Mouse (Mus musculus) spleen, postnatal 4 days (tissue): ENCODE measurements around the gene Calml4.
"Not testable (repeated sequence)": the region's sequence is repeated elsewhere in the genome, so short reads cannot be mapped to it uniquely, and the experiment has no call there.

ENCODE experiments used
- DNase-seq, 2 experiments: peaks; one replicate each; pipeline ENCODE4 v3.0.0; 2022; ENCODE audit warnings: low spot score in 2 of 2

The Calml4 gene

DNA sequence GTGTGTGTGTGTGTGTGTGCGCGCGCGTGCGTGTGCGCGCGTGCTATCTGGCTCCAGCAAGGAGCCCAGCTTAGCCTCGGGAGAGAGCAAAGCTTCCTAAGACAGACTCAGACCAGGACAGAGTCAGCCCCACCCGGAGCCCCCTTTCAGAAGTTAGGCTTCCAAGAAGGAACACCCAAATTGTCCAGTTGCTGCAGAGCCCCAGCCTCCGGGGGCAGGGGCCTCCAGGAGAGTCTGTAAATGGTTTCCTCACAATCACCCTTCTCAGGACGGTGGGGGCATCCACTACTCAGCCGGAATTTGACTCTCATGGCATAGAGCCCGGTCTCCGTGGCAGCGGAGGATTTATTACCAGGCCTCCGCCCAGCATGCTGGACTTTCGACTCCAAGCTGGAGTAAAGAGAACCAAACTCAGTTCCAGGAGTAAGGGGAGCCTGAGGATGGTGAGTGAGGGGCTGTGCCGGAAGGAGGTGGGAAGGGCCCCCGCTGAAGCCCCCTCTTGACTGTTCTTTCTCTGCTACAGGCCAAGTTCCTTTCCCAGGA is at the start of gene Calml4:
Gene Calml4, plus strand, starts transcription at position 362 of the 543 bp plus-strand sequence.
- DNase-seq = peak in 1 of 2 experiments; percentile 14

DNA sequence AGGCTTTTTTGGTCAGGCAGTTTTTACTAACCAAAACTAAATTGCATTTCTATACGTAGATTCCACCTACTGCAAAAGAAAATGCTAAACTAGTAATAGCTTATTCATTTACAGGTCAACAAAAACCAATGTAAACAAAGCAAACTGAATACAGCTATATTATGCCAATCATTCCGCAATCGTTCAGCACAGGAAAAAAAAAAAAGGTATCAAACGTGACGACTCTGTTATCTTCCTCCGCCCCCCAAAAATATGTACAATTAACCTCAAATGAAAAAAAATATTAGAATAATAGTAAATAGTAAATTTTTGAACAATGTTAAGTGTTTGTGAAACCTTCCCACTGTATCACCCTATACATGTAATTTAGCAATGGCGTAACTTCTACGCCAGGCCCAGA is 47.8 kb upstream of the Calml4 start:
- DNase-seq = no peak

DNA sequence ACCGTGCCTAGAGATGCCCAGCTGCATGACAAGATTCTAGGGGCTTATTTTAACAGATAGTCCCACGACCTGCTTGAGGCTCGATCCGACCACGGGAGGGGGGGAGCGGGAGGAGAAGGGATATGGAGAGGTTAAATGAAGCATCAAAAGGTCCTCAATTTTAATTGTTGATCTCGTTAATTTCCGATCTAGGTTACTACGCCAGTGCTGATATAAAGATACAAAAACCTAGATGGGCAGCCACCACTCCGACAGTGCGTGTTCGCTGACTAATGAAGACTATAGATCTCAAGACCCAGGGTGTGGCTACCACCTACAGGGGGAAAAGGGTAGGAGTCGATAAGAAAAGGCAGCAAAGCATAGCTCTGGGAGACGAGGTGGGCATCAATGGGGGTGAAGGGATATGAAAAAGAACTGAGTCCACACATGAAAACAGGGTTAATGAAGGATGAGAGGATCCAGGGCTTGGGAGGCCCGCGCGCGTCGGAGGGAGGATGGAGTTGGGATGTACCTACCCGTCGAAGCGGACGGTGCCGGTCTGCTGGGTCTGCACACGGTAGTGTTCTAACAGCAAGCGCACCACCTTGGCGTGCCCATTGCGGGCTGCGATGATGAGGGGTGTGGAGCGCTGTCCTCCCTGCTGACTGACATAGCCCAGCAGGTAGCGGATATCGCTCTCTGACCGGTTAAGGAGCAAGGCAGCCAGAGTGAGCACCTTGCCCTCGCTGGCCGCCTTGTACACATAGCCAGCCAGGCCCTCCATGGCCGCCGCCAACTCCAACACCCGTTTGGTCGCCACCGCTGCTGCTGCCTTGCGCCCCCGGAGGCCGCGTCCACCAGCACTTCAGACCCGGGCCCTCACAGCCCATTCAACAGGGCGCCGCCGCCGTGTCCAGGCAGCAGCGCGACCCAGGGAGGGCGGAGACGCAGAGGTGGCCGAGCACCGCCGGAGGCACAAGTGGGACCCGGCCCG is 47.1 kb upstream of the Calml4 start:
- DNase-seq = peak in 1 of 2 experiments; percentile 44

DNA sequence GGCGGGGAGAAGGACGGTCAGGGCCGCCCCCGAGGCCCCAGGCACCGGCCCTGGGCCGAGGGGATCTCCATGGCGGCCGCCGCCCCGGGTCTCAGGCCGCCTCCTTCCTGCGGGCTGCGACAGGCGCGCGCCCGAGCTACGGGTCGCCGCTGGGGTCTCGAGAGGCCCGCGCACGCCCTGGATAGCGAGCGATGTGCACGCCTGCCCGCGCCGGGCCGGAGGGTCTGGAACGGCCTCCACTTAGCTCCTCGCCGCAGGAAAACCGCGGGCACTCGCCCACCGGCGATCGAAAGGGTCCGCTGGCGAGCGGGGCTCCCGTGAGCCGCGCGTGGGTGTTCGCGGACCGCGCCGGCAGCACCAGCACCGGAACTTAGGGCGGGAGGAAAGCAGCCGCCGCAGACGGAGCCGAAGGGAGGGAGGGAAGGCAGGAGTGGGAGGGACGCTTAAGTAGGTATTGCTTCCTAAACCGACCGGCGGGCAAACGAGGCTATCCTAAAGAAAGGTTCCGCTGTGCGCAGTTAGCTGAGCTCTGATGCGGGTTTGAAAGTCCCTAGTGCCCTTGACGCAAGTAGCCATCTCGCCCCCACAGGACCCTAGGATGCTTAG is 46.3 kb upstream of the Calml4 start, which contains the start of gene Fem1b:
Gene Fem1b, minus strand, starts transcription at position 419 of the 606 bp plus-strand sequence.
- peak; percentile 90 to 95 for DNase-seq

DNA sequence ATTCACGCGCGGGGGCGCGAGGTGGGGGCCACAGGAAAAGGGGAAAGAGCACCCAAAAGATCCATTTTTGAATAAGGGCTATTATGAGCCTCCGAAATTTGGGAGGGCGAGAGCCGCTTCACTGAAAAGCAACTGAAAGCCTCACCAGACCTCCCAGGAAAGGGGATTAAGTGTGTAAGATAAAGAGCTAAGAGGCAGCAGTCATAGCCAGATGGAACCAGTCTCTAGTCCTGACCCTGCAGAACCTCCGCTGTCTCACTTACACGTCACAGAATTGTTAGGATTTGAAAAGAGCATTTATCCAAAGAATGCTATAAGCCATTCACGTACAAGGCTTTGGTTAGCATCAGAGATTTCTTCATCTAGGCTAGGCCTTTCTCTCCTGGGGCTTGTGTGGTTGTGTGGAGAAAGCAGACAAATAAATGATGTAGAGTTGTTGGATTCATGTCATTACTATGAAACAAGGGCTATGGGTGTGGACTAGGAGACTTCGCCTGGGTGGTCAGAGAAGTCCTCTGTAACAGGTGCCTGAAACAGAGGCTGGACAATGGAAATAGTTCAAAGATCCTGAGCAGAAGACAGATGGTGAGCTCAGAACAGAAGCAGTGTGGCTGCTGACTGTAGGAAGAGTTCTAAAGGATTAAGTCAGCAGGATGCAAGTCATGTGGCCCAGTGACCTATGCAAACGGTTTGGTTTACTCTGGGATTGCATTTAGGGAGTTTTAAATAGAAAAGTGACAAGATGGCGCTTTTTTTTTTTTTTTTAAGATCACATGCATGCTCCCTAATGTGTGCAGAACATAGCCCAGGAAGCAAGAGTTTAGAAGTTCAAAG is 45.4 kb upstream of the Calml4 start:
- DNase-seq = no peak

DNA sequence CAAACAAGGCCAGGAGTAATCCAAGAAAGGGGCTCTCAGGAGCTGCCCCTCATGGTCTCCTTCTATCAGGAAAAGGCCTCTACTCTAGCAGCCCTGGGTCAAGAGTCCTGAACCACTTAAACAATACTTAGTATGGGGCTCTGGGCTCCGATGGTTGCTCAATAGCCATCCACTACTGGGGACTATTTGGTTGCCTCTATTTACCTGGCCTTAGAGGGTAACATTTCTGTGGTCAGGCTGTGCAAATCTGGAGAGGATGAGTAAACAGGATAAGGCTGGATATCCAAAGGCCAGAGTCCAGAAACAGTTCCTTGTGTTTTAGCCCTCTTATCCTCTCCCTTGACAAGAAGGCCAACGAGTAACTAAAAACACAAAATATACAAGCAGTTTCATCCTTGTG is 43.1 kb upstream of the Calml4 start:
- DNase-seq = no peak

DNA sequence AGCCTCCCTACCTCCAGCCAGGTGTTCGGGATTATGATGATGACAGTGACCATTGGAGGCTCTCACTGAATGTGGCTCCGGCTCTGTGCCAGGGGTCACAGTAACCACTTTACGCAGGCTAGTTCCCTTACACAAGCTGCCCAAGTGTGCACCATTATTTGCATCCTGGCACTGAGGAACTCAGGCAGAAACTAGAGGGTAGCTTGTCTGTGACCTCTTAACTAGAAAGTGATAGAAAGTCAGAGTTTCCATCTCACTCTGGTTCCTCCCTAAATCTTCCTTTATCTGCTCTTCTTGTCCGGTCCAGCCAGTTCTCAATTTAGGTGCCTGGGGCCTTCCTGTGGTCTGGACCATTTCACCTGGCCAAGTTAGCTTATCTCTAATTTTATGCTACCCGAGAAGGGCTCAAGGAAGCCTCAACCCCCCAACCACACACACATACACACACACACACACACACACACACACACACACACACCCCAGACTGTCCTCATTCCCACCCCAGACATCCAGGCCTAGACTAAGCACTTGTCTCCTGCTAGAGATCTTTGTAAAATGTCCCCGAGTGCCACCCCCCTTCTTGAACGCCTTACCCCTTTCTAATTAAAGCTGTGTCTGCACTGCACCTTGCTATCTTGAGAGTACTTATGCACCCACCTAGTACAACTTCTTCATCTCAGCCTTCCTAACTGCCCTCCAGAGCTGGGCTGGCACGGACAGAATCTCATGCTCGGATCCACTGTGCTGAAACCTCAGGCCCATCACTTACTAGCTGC is 41.4 kb upstream of the Calml4 start:
- DNase-seq = no peak

DNA sequence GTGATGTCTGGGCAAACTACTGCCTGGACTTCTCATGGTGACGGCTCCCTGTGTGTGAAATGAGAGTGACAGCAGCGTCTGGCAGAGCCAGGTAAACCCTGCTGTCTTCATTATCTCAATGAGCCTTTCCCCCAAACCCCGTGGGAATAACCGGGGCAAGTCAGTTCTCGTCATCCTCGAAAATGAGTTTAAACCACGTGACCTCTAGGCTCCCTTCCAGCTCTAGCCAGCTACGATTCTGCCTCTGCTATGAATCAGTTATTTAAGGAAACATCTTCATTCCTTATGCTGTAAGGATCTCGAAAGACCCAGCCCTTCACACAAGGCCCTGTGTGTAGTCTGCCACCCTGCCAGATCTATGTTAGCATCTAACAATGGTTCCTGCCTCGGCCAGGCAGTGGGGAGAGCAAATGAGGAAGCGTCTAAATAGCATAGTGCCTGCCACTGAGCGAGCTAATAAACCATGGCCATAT is 40.7 kb upstream of the Calml4 start:
- no peak for DNase-seq

DNA sequence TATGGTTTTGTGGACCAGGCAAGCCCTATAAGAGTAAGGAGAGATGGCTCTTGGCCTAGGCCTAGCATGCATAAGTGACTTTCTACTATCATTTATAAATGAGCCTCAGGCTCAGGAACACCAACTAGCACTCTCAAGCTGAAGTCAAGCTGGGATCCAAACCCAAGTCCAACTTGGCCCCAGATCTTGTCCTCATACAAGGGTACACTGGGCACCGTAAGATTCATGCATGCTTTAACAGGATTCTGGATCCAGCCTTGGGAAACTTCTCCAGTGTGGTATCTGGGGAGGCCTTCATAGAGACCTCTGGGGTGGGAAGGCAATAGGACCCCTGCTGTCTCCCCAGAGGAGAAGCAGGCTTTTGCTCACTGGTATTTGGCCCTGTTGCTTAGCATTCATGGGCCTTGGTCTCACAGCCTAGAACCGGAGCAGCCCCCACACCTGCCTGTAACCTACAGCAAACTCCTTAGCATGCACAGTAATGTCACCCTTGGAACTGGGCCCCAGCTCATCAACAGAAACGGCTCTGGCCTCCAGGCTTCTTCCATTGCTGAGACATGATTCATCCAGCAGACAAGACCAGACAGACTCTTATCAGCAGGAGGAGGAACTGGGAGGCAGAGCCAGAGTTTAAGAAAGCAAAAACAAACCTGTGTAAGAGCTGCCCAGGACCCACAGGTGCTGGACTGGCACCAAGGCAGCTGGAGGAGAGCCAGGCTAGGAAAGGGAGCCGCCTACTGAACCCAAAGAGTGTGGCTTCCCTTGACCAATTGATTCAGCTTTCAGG is 39.9 kb upstream of the Calml4 start:
- DNase-seq = no peak

DNA sequence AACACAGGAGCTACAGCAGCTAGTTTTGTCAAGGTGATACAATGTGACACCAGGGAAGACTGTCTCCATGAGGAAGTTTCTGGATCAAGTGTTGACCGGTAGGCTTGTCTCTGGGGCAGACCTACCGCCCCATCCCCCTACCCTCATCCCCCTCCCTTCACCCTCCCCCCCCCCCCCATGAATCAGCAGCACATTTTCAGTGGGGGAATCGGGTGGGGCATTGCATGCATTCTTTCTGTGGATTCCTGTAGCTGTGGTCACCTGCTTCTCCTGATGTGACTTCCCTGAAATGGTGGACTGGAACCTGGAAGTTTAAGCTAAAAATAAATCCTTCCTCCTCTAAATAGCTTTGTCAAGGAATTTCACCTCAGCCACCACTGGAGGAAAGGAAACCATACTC is 38.4 kb upstream of the Calml4 start:
- DNase-seq = no peak

DNA sequence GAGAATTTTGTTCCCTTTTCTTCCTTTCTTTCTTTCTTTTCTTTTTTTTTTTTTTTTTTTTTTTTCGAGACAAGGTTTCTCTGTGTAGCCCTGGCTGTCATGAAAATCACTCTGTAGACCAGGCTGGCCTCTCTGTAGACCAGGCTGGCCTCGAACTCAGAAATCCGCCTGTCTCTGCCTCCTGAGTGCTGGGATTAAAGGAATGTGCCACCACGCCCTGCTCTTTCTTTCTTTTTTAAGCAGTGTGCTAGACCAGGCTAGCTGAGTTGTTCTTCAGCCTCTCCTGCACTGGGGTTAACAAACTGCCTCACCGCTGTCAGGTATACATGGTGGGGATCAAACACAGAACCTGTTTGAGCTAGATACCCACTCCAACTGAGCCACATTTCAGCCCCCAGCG is 38.0 kb upstream of the Calml4 start:
- not testable (repeated sequence) for DNase-seq

DNA sequence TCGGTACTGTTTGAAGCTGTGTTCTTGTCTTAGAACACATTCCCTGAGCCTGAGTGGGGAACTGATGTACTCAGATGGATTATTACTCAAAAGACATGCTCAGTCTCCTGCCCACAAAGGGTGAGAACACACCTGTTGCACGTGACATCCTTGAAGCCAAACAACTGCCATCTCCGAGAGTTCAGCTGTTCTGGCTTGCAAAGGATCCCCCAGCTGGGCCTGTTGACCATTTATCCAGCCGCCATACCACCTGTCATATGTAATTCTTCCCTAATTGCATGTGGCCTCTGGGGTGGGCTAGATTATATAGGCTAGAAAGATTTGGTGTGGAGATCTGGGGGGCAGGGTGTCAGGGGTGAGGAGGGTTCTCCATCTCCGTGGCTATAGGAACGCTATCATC is 37.1 kb upstream of the Calml4 start:
- DNase-seq = no peak

DNA sequence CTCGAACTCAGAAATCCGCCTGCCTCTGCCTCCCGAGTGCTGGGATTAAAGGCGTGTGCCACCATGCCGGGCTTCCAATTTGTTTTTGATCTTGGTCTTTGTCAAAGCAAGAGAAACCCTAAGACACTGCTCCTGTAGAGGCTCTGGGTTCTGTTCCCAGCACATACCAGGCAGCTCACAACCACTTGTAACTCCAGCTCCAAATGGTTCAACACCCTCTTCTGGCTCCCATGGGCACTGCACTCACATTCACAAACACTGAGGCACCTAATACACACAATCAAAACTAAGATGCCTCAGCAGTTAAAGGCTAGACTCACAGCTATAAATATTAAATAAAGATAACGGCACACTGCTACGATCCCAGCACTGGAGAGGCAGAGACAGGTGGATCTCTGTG is 36.1 kb upstream of the Calml4 start:
- no peak for DNase-seq

DNA sequence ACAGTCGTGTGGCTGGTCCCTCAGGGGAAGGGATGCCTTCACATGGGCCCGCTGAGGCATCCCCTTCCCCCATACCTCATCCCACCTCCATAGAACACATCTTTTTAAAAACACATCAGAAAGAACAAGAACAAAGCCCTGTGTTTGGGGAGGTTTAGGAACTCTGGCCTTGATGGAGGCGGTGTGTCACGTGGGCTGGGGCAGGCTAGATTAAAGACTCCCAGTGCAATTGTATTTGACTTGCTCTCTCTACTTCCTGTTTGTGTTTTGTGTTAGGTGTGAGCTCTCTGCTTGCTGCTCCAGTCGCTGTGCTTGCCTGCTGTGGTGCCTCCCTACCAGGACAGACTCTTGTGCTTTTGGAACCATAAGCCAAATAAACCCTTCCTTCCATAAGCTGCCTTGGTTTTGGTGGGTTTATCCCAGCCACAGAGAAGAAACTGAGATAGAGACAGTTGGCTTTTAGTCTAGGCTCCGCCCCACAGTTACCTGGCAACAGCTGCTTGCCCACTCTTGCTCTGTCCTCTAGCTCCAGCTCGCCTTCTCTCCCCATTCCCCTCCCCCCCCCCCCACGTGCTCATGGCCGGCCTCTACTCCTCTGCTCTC is 32.0 kb upstream of the Calml4 start:
- no peak for DNase-seq

DNA sequence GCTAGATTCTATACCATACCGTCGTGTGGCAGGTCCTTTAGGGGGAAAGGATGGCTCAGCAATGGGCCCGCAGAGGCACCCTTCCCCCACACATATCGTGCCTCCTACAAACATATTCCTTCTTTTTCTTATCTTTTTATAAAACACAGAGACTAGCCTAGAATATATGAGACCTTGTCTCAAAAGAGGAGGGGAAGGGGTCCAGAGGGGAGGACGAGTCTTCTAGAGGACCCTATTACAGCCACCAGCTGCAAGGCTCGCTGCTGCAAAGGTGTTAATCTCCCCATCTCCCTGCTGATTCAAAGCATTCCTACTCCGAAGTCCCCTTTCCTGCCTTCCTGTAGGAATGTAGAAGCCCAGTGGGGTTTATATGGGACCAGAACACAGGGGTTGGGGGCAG is 31.4 kb upstream of the Calml4 start:
- no peak for DNase-seq

DNA sequence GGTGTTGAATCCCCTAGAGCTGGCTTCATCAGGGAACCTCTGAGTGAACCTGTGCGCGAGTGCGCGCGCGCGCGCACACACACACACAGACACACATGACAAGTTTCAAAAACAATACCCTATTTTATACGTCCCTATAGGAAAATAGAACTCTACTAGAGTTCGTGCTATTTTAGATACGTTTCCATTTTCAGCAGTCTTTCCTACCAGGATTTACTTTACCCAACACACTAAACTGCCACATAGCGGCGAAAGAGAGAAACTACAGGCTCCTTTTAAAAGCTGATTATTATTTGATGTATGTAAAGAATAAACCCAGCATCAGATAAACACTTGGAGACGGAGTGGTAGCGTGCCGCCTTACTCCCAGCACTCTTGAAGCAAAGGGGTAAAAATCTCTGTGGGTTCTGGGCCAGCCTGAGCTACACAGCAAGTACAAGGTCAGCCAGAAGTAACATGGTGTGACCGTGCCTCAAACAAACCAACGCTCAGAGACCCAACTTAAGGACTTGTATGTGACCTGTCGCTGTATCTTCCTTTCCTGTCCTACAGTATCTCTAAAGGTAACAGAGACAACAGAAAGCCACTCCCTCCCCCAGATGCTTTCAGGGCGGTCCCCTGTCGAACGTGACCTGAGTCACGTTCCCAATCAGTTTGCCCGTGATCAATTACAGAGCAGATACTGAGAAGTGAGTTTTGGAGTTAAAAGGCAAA is 29.8 kb upstream of the Calml4 start:
- DNase-seq = peak in 1 of 2 experiments; percentile 58

DNA sequence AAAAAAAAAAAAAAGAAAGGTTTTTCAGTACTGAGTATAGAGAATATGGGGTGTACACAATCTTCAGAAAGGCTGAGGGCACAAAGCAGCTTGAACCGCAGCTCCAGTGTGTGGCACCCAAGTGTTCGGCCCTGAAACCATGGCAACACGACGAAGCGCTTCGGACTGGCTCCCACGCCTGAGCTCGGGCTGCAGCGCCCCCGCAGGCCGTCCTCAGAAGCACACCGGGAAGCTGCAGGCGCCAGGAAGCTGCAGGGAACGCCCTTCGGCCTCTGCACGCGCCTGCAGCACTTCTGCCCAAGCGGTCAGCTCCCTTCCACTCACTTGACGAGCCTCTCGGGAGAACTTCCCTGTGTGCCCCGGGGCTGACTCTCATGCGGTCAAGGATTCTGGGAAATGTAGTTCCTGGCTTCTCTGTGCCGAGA is 29.2 kb upstream of the Calml4 start:
- DNase-seq = peak; percentile 93 to 97

DNA sequence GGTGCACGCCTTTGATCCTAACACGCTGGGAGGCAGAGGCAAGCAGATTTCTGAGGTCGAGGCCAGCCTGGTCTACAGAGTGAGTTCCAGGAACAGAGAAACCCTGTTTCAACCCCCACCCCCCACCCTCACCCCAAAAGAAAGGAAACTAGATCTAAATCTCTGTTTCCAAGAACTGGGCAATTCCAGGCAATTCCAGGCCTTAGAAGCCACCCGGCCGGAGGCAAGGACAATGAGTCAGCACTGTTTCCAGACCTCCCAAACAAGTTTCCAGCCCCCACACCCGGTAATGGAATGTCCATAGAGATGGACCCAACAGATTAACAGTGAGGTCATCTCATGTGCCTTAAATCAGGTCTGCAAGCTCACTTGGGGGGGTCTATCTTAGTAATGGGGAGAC is 28.0 kb upstream of the Calml4 start:
- no peak for DNase-seq

DNA sequence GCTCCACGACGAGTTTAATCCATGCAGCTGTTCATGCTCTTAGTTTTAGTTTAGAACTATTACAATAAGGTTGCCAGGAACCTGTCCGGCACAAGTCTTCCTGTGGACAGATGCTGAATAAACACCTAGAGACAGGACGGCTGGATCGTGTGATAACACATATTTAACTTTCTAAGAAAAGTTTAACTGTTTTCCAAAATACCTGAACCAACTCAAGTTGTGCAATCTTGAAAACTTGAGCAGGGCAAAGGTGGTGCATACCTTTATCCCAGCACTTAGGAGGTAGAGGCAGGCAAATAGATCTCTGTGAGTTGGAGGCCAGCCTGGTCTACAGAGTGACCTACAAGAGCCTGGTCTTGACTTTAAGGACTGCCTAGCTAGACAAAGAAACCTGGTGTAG is 23.0 kb upstream of the Calml4 start:
- no peak for DNase-seq
